Mouse (Mus musculus): ENCODE measurements at regions not wholly inside any gene's neighbourhood (a gene's known extent, or its start where the extent isn't known, plus 50 kb on each side); places are given as distances from the start of the nearest gene placed in this dataset.

DNA sequence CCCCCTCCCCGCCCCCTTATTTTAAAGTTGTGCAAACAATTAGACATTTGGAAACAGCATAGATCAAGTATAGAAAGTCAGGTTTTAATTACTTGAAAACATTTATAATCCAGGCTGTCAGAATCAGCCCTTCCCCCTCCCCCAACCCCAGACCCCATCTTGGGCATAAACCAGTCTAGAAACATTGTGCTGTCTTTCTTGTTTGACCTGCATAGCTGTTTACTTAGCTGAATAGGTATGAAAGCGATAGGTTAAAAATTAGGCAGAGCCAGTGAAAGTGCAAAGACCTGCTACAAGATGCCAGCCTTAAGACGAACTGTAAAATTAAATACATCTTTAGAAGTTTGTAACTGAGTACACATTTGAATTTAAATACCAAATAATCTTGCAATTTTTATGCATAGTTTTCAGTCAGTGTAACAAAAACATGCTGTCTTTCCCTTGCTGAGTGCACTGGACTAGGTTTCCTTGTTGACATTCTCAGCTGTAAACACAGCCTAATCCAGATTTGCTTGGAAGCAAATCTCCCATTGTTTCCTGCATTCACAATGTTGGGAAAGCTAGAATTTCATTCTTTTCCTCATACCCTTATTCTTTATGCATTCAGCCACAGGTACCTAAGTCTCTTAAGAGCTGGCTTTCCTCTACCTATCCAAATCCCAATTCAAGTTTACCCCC, 234.2 kb upstream of the Tbx18 start:
- no peak for DNase-seq

DNA sequence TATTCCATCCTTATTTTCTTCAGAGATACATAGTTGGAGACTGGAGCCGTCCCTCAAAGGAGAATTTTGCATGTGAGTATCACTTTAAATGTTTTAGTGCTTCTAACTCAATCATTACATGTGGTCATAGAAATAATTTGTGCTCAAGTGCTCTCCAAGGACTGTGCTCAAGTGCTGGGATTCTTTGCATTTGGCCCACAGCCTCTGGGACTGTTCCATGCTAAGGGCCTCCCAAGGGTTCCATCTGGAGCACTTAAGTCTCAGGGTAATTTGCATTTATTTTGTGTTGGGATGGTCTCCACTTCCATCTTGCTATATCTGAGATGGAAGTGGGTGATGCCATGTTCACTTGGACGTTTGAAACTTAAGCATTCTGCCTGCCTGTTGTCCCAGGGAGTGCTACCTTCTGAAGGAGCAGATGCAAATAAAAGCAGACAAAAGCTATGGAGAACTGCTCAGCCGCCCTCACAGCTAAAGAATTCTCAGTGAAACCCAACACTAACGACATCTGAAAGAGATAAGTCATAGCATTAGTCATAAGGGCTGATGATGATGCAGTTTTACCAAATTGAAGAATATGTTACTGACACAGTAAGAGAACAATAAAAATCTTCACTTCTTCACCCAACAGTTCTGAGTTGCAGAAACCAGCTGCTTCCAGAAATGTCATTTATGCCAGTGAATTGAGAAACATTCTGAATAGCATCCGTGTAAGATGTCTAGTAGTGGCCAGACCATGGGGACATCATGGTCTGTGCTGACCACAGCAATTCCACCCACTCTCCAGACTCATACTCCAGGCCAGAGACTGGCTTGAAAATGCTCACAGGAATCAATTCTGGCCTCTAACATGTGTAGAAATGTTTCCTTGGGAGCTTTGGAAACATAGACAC, 237.4 kb upstream of the Tbx18 start:
- no peak for DNase-seq

DNA sequence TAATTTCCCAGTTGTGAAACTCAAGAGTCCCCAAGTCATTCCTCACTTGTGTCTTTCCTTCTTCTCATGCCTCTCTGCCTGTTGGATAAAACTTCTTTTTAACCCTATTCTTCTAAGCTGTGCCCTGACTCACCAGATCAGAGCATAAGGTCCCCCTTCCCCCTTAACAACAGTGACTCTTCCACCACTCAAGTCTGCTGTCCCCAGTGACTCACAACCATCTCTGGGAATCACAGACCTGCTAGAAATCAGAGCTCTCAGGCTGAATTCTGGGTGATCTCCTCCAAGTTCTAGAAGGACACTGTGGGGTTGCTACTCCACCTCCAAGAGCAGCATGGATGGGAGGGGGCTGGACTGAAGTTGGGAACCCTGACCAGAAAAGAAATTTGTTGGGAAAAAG, 239.5 kb upstream of the Tbx18 start:
- DNase-seq: no peak

DNA sequence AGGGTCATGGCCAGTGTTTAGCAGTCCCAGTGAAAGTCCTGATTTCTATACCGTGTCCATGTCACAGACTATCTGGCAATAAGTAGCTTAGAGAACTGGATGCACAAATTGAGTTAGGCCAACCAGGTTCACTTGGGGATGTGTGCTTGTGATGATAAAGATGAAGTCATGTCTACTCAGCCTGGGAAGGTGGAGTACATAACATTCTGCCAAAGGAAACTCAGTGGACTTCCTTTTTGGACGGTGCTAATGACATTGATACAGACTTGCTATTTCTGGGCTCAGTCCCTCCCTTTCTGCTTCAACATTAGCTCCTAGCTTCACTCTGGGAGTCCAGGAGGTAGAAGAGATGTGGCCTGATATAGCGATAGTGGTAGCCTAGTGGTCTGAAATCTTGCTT, 240.7 kb upstream of the Tbx18 start:
- no peak for DNase-seq

DNA sequence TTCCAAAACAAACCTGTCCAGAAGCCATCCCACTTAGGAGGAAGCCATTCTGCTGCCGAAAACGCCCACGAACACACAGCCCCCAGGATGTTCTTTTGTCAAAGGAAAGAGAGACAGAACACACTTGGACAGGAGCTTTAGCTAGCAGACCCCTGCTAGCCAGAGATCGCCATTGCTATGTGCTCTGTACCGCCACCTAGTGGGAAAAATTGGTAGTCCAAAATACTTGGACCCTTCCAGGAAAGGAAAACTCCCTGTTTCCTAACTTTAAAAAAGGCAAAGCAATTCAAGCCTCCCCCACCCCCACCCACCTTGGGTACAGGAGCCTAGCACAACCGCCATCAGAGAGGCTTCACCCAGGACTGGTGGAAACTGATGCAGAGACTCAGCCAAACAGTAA, 242.5 kb upstream of the Tbx18 start:
- peak; percentile 12 for DNase-seq

DNA sequence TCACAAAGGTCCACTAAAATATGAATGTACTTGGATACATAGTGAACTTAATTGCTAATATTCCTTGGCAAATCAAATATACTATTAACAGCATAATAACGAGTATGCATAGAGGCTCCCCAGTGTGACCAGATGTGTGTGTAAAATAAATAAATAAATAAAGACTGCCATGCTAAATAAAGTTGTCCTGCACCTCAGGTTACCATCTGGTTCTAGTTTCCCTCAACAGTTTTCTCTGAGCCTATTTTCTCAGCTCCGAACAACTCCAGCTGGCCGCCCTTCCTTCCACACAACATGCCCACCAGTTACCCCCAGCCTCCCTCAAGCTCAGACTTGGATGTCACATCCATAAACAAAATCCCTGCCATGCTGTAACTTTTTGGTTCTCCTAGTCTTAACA, 253.8 kb upstream of the Tbx18 start:
- DNase-seq: no peak

DNA sequence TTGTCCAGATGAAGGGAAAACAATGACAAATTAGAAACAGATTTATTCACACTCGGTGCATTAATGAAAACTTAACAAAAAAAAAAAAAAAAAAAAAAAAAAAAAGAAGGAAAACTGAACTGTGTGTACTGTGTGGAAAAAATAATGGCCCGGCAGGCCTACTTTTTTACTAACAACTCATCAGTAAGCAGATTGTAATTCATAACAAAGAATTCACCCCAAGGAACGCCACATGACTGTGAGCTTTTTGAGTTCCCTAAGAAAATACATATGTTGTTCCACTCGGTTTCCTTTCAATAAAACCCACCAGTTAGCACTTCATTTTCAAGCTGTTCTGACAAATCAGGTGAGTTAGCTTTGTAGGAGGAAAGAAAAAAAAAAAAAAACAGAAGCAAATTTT, 254.4 kb upstream of the Tbx18 start:
- no peak for DNase-seq

DNA sequence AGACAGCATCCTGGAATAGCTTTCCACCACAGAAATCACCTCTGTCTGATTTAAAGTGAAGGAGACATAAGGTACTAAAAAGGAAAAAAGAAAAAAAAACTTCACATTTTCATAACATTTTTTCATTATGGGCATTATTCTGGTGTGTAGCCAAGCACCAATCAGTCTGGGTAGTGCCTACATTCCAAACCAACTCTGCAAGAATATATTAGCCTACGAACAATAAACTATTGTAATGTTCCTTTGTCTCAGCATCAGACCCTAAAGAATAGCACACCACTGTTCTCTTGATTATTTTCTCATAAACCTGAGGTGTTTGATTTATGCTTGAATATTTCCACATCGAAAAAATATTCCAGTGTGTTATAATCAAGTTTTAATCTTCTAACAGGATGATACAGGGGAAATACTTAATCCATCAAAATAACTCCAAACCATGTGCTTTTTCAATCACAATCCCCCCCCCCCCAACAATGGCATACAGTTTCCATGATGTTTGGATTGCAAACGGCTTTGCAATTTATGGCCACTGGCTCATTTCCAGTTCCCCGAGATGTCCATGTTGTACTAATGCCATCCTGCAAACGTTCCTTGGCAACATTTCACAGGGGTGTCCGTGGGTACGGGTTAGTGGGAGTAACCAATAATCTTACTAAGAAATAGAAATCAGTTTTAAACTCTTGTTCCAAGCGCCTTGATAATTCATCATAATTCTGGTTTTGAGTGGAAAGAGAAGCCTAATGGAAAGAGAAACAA, 275.1 kb upstream of the Tbx18 start:
- DNase-seq: no peak

DNA sequence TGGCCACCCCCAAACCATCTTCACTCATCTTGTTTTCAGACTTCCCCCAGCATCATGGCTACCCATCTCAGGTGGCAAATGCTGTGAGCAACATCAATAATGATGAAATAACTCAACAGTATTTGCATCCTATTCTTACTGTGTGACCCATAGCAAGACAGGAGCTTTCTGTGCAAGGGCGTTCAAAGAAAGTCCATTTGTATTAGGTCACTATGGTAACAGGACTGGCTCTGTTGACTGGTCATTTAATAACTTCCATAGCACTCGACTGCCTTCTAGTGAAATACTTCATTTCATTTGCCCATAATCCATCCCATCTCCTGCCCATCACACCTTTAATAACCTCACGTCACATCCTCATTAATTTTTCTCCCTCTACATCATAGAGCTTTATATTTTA, 292.7 kb upstream of the Tbx18 start:
- no peak for DNase-seq

DNA sequence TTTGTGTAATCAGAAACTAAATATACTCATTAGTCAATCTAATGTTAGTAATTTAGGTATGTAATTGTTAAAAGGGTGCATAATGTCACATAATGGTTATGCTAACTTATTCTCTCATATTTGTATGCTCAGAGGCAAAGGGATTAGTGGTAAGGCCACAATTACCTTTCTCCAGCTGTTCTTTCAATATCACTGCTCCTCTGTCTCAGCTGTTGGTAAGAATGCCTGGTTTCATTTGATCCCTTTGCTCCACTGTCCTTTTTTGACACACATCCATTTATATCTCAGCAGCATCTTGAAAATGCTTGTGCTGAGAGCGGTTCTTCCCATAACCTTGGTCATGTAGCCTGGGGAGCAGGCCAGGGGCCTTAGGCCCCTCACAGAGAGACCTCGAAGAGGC, 294.9 kb upstream of the Tbx18 start:
- DNase-seq: no peak

DNA sequence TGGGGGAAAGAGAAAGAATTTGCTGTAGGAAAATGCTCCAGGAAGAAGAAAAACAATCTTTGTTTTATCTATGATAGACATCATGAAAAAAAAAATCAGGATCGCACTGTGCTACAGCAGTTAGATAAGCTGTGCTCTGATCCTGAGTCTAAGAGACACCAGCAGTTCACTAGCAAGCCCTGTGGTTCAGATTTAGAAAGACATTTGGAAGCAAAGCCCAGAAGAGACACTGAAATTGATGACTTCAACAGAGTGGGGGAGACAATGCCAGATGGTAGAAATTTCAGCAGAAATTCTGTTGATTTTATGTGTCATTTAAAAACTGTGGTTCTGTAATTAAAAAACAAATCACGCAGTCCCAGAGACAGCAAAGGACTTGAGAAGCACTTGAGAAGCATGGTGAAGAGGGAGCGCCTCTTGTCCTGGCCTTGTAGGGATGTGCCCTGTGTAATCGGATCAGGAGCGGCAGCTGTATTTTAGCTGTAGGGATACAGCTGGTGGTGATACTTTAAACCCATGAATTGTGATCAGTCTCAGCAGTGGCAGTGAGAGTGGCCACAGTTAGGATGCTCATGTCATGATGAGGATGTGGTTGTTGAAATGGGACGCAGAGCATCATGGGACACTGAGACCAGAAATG, 296.4 kb upstream of the Nt5e start:
- DNase-seq: no peak

DNA sequence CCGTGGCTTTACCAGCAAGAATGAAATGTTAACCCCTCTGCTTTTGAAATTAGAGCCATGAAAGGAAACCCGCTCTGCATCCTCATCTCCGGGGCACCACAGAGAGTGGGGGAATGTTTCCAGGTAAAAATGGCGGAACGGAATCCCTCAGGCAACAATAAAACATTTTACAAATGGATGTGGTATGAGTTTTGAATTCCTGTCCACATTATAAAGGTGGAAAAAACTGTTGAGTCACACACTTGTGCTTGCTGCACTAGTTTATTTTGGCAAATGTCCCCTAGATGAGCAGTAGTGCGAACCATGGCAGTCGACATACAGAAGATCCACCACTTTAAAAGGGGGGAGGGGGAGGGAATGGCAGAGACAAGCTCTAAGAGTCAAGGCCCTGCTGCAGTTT, 289.4 kb upstream of the Nt5e start:
- DNase-seq: no peak

DNA sequence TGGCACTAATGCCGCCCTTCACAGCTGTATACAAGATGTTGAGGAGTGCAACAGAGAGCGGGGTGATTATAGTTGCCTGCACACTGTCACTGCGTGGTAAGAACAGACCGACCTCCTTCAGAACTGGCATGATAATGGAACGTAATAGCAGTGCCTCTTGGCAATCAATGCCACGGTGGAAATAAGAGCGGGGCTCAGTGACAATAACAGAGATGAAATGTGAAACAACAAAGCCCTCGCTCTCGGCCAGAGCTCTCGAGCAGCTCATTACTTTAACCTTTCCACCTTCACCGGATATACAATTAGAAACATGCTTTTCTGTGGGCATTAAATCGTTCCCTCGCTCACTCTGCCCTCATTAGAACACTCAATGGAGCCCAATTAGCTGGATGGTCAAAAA, 277.7 kb upstream of the Nt5e start:
- DNase-seq: no peak

DNA sequence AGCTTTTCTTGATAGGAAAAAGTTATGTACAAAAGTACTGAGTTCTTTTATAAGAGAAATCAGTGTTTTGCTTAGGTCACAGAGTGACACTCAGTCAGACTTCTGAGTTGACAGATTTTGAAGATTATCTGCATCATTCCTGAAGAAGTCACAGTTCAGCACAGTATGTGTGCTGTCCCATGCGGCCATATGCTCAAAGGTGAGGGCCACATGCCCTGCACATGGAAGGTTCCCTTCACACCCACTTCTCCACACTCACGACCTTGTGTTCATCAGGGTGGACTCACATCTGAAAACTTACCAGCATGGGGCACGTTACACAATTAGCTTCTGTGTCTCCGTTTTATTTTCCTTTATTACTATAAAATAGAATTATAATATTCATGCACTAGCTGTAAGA, 277.2 kb upstream of the Nt5e start:
- DNase-seq: no peak

DNA sequence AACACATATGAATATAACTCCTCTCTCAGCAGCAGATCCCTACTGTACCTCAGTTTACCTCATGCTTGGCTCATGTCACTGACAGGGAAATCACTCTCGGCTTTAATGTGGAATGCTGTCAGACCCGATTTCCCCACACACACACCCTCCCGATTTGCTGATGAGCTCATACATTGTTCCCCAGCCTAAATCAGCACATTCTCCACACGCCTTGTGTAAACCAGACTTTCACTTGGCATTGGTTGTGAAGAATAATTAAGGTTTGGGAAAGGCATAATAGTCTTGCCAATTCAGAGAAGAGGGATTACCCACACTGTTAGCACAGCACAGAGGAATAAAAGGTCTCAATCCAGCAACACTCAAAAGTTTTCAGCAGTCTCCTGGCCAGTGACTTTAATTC, 268.4 kb upstream of the Nt5e start:
- DNase-seq: no peak

DNA sequence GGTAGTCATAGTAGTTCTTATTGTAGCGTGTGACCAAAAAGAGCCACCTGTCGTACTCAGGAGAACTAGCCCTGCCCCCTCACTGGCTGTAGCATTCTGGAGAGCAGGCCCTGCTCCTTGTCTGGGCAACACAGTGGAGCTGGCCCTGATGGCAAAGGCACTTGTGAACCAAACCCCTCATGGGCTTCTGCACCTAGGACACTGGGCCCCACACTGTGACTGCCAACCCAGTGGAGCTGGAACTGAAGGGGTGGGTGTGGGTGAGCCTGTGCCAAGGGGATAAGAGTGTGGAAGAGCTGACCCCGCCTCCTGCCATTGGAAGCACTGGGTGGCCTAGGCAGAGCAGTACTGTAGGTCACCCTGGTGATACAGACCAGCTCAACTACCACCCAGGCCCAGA, 268.0 kb upstream of the Nt5e start:
- DNase-seq: no peak

DNA sequence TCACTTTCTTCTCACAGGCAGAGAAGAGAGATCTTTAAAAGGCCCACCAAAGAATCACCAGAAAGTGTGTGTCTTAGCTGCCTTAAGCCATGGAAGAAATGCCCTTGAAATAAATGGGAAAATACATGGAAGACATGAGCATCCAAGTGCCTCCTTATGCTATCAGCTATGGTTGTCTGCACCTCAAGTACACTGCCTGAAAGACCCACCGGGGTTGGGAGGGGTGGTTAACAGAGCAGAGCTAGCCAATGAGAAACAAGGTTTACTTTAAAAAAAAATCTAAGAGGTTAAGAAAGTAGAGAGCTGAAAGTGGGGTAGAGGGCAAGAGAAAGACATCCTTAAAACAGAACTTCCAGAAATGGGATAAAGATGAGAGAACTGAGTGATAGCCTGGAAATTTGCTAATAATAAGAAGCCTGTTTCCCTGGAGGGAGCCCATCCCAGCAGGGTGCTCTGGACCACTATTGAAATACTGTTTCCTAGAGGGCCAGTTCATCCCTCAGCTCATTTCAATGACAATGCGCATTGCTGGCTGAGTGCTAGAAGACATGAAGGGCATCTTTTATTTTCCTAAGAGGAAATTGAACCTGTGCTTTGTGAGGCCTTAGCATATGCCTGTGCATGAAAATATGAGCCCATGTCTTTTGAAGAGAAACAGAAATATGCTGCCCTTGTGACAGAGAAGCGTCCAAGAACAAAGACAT, 262.9 kb upstream of the Nt5e start:
- no peak for DNase-seq

DNA sequence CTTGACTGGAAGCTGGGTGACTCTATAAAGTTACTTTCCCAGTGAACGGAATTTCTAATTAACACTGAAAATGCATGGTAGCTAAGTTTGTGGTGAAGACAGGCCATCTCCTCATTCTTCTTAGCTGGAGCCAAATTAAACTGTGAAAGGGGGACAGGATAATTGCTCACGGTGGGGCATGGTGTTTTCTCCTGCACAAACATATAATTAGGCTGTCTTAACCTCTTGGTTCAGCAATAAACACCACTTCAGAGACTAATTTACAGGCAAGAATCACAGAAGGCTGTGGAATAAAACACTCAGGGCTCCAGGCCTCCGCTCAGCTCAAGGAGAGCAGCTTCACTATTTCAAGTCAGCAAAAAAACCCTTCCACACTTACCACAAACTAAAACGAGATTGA, 261.9 kb upstream of the Nt5e start:
- DNase-seq: no peak

DNA sequence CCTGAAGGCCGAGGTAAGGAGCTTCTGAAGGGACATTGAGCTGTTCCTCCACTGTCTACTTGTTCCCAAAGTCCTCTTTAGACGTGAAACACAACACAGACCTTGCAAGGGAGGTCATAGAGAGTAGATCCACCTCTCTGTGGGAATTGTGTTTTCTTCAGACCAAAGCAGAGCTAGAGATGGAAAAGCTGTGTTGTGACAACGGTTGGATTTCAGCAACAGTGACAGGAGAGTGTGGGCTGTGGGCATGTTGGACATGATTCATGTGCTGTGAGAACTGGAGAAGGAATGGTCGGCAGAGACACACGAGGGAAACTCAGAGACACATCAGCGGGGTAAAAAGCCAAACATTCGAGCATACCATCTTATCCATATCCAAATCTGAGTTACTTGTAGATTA, 261.2 kb upstream of the Nt5e start:
- DNase-seq: no peak

DNA sequence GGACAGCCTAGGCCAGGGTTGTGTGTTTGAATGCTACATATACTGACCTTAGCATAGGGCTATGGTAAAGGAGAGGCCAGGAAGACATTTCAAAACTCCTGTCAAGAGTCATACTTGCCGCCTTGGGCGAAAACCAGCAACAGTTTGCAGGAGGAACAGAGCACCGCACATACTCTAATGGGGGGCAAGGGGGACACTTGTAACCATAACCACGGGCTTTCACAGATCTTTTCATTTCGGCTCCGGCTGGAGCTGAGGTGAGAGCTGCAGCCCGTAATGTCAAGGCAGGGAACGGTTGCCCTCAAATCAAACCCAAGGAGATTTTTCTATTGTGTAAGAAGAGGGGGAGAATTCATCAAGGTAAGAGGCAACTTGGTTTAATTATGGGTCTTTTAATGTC, 258.7 kb upstream of the Nt5e start:
- no peak for DNase-seq

DNA sequence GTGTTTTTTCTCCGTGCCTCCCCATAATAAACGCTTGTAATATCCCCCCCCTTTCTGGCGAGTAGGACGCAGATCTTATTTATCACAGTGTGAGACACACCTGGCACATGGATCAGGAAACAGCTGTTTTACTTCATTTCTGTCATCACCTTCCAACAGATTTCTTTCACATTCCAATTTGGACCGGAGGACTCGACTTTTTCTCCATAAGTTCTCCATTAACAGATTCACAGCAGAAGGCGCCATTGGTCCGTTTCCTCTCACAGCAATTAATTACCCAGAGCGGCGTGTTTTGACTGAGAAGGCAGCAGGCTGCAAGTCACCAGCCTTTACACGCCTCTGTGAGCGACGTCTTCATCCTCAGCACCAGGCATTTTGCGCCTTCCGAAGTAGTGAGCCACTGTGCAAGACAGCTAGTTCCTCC, 258.1 kb upstream of the Nt5e start:
- no peak for DNase-seq

DNA sequence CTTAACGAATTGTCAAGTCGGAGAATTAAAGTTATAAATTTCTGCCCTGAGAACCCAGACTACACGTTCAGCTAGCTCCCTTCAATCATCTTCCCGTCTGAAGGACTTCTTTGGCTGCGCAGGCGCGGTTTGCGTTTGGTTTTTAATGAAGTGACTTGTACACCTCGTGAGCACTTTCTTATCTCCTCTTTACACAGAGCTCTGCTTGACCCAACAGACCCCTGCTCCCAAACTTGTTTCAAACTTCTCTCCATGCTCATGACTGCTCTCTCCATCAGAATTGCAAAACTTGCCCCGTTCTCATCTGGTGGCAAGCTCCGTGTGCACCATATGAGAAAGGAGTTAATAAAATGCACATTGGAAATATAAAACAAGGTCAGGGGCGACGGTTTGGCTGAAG, 257.2 kb upstream of the Nt5e start:
- DNase-seq: no peak

DNA sequence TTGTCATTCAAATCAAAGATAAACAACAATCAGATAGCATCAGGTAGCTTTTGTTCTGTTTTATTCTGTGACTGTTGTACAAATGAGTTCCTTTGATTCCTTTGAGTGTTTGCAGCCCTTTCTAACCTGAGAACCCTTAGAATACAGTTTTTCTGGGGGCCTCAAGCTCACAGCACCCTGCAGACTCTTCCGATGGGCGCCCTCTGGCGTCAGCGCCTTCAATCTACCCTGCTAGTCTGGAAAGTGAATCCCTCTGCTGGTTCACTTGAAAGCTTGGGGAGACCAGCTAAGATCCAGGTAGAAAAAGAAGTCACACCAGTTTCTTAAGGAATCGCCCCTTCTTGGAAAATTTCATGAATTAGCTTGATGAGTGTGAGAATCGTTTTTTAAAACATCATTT, 253.8 kb upstream of the Nt5e start:
- peak; percentile 48 for DNase-seq
